In genomic region chr7:24112156-24112856, GRCm38 (mm10) we compare ENCODE assay signal across 8 mouse cellular contexts. TPM values are rescaled to one million over a fixed set of nuclear protein-coding genes. Genes with fewer than 3 reads are reported as not detected.
A peak's percentile ranks its signal among the peaks of the same experiment; 100 is the strongest.
DNase-seq lines count a peak whose midpoint lies in the region; ATAC-seq lines count a peak whose summit lies in the region.

Gene Zfp112 (plus strand): TSS chr7:24112314.

- 1% methylated on average over 23 of the region's 23 CpGs for WGBS in hindbrain, embryonic 14.5 days

- peaks cover 22% of the 10 kb centered on the region for H3K9me3 ChIP-seq in hindbrain, embryonic 14.5 days (ENCODE audit: control insufficient read depth, low read length)

- peaks cover 5% of the 10 kb centered on the region; the same call in 1 of the 2 replicates for H3K4me1 ChIP-seq in hindbrain, embryonic 14.5 days (replicated peaks; ENCODE audit: control insufficient read depth, insufficient read depth, low read length)

- H3K36me3 ChIP-seq in hindbrain, embryonic 14.5 days (replicated peaks; ENCODE audit: control insufficient read depth, insufficient read depth) = peaks cover 18% of the 10 kb centered on the region

- DNase-seq in adipocyte (ENCODE audit: low spot score) = peak; percentile 91
- DNase-seq in gastrocnemius, adult 18-20 months (ENCODE audit: low spot score) = peak; percentile 87
- DNase-seq in hindbrain, embryonic 14.5 days (ENCODE audit: low spot score) = peak; percentile 92
- DNase-seq in layer of hippocampus, postnatal 36 days = peak; percentile 81 to 84
- DNase-seq in lung, postnatal 10 days = peak; percentile 88
- DNase-seq in retina, postnatal 7 days (ENCODE audit: low read depth, low spot score) = peak; percentile 90
- DNase-seq in spleen, adult 12 weeks (ENCODE audit: low spot score) = no peak

- H3K27ac ChIP-seq in hindbrain, embryonic 14.5 days = peak within 1 kb of the TSS; percentile 61

- H3K27me3 ChIP-seq in hindbrain, embryonic 14.5 days (ENCODE audit: control insufficient read depth, insufficient read depth, low read length) = no peaks in the 10 kb centered on the region

- peak within 1 kb of the TSS; percentile 83 for H3K9ac ChIP-seq in hindbrain, embryonic 14.5 days

- H3K4me2 ChIP-seq in hindbrain, embryonic 14.5 days (replicated peaks) = peak within 1 kb of the TSS; percentile 95

- peak; percentile 56 for ATAC-seq in common myeloid progenitor, adult 5-6 weeks (replicated peaks; ENCODE audit: low read depth, poor library complexity, severe bottlenecking)
- ATAC-seq in hindbrain, embryonic 14.5 days (ENCODE audit: low FRiP score) = peak; percentile 97

- H3K4me3 ChIP-seq in hindbrain, embryonic 14.5 days (replicated peaks; ENCODE audit: low read length) = peak within 1 kb of the TSS; percentile 68

RNA-seq across cellular contexts. Expression of gene Zfp112, which starts in this region (rescaled TPM):
- total RNA-seq in common myeloid progenitor, adult 5-6 weeks (2017) = 0.39 and 0.78 TPM in 2 replicates
- 1 to 10 TPM; 5.3 to 5.7 TPM for total RNA-seq in gastrocnemius, adult 18-20 months (2021)
- polyA plus RNA-seq in hindbrain, embryonic 14.5 days (2014; fragmentation: Nextera tagmentation; extraction: Ambion mirVana) = 8.5 and 9.0 TPM in 2 replicates
- total RNA-seq in layer of hippocampus, postnatal 36 days (2021) = 10 to 100 TPM; 12.1 to 12.3 TPM

Comparison
In these comparisons a context has a peak if more than half of its experiments do, and no peak if none do; other contexts are left out.
1. Peak in ATAC-seq in common myeloid progenitor, adult 5-6 weeks; RNA of the gene not detected or under 1 TPM.